Mouse (Mus musculus) spleen, postnatal 14 days (tissue): Measurements from ENCODE around the gene Dip2c.

Experiments
- DNase-seq, 2 experiments: peaks; one replicate each; pipeline ENCODE4 v3.0.0; 2021 to 2022; ENCODE audit warnings: low spot score in 2 of 2

Gene Dip2c

GRCm38 (mm10) chr13:9329307-9329915 is 53.1 kb downstream of the Dip2c start:
- no peak for DNase-seq

DNA sequence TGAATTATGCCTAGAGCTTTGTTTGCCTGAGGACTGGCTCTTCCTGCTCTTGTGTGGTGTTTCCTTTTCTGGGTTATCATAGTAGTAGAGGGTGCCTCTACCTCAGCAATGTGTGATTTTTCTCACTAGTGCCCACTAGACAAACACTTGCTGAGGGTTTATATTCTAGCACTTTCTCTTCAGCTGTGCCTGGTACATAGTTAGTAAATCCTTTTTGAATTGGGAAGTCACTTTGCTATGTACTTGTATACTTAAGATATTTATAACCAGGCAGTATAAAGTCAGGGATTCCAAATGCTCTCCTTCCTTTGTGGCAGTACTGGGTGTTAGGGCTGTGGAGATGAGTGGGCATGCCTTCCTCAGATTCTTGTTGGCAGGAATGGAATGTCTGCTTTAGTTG is 56.9 kb downstream of the Dip2c start:
- no peak for DNase-seq

DNA sequence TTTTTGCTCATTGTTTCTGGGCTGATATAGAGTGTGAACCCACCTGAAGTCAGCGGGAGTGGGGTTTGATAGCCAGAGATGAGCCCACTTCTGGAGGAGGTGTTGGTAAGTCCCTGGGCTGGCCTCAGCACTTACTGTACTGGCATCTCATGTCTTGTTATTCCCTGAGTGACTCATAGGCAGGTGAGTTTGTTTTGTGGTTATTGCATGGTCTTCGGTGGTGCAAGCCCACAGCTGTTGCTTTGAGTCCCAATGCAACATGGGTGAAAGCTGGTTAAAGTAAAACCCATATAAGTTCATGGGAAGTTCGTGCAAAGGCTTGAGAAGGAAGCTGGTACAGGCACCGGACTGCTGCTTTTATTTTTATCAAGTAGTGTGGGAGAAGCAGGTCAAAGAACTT is 64.0 kb downstream of the Dip2c start:
- no peak for DNase-seq

GRCm38 (mm10) chr13:9342696-9343095 is 66.4 kb downstream of the Dip2c start:
- DNase-seq: no peak

- no peak for DNase-seq
These were observed 71.1 kb downstream of the Dip2c start for GRCm38 (mm10) chr13:9347448-9347847.

GRCm38 (mm10) chr13:9350670-9351069 is 74.3 kb downstream of the Dip2c start:
- no peak for DNase-seq

DNA sequence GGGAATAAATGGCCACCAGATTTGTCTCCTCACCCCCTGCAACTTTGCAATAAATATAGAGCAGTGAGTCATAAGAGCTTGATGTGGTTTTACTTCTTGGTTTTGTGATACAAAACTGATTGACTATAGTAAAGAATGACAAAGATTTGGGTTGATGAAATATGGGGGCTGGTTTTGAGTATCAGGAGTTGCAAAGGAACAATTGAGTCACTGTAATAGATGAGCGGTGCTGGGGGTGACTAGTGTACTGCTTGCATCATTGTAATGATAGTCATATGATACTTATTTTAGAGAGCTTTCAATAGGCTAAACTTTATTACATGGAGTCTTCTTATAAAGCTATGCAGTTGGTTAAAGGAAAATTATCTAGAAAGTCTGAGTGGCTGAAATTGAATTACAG is 77.6 kb downstream of the Dip2c start:
- DNase-seq: no peak

- no peak for DNase-seq
These were observed 79.0 kb downstream of the Dip2c start for GRCm38 (mm10) chr13:9355331-9355730.

- DNase-seq: no peak
These were observed 85.1 kb downstream of the Dip2c start for GRCm38 (mm10) chr13:9361457-9361856.

- no peak for DNase-seq
These were observed 95.1 kb downstream of the Dip2c start for GRCm38 (mm10) chr13:9371387-9371786.

DNA sequence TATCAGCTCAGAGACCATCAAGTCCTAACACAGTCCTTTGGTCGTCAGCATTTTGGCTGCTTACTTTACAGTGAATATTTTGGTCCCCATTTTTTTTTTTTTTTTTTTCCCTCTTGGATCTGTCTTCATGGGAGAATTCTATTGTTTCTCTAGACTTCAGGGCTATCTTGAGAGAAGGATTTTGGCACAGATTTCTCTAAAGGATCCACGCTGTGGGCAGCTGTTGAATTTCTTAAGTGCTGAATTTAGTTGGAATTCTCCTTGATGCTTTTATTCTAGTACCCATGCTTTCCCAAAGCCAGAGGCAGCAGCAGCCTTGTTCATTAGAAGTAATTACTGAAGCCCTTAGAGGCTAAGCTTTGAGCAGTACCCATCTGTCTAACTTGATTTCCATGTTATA is 100.8 kb downstream of the Dip2c start:
- no peak for DNase-seq

DNA sequence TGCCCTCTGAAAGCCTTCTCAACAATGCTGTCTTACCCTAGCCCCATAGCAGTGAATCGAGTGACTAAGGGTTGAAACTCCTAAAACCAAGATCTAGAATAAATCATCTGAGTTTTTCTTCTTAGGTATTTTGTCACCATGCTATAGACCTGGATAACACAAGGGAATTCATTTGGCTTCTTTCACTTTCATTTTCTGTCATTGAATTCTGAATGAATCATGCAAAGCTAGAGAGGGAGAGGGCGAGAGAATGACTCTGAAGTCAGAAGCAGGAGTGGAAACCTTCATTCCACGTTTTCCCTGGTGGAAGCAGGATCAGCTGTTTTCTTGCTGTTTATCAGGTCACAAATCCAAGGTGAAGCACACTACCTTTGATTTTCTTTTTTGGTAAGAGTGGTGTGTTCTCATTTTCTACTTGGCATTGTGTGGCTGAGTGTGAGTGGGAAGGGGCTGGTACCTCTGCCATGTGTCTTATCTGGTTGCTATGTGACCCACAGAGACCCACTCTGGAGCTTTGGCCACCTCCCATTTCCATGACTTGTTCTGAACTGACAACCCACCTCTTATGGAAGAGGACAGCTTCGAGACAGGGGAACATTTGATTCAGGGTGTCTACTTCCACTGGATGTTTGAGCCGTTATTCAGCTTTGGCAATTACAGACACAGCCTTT is 104.5 kb downstream of the Dip2c start:
- no peak for DNase-seq

- no peak for DNase-seq
These were observed 111.7 kb downstream of the Dip2c start for GRCm38 (mm10) chr13:9388017-9388416.

DNA sequence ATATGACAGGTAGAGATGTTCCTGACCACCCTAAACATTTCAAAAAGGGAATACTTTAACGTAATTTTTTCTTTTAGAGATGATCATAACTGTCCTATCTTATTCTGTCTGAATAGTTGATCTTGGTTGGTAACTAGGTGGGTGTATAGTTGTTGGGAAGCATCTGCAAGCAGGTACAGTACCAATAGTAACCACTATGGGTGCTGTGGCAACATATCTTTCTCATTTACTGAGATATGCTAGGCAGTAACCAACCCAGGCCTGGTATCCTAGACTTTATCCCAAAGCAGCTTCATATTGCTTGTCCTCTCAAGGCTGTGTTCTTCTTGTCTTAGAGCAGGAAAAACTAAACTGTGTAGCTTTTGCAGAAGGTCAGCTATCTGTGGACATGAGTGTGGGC is 113.0 kb downstream of the Dip2c start:
- DNase-seq: no peak

DNA sequence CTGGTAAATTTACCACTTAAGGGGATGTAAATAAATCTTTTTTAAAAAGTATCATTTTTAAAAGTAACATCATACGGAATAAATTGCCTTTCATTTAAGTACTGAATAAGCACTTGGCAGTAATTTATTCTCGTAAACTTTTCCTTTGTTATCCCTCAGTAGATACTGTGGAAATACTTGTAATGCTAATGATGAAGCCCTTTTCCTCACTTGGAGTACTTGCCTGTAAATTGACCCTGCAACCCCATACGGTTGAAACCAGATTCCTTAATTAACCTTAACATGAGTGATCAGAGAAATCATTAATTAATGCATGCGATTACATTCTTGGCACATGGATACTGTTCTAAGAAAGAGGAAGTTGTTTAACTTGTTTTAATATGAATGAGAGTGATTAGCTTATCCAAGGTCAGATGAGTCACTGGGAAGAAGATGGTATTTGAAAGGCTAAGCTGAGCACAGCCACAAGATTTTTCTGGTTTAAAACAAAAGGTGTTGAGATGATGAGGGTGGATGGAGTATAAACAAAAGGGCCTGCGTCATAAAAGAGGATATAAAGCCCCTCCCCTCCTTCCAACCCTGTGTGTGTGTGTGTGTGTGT is 114.0 kb downstream of the Dip2c start:
- DNase-seq: no peak

DNA sequence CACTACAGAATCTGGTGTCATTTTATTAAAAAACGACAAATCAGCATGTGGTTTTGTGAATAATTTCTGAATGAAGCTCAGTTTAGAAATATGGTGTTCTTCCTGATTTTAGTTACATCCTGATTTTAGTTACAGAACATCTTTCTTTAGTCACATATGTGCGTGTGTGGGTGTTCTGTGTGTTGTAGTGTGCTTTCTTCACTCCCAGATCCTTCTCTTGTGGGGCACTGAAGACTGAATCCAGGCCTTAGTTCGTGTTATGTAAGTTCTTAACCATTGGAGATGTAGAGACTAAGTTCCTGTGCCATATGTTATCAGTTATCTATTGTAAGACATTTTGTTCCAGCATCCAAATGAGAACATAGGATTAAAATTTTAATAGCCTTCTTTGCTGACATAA is 117.1 kb downstream of the Dip2c start:
- DNase-seq: no peak

- no peak for DNase-seq
These were observed 119.0 kb downstream of the Dip2c start for GRCm38 (mm10) chr13:9395286-9395685.

- no peak for DNase-seq
These were observed 122.5 kb downstream of the Dip2c start for GRCm38 (mm10) chr13:9398846-9399245.

- DNase-seq: no peak
These were observed 129.1 kb downstream of the Dip2c start for GRCm38 (mm10) chr13:9405399-9405798.

DNA sequence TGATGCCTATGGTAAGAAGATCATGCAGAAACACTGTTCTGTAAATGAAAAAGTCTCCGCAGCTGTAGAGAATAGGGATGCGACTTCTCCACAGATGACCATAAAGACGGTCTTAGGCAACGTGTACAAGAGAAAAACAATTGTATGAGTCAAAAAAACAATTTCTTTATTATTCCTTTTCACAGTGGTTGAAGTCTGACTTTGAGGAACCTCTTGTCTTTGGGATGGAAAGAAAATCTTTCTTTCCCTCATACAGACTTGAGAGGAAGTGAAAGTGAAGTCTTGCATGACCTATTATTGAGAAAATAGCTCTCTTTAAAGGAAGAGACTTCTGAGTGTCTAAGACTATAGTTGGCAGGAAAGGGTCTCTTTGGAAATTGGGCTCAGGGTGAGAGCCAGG is 132.7 kb downstream of the Dip2c start:
- no peak for DNase-seq

GRCm38 (mm10) chr13:9418441-9418840 is 142.1 kb downstream of the Dip2c start:
- no peak for DNase-seq

DNA sequence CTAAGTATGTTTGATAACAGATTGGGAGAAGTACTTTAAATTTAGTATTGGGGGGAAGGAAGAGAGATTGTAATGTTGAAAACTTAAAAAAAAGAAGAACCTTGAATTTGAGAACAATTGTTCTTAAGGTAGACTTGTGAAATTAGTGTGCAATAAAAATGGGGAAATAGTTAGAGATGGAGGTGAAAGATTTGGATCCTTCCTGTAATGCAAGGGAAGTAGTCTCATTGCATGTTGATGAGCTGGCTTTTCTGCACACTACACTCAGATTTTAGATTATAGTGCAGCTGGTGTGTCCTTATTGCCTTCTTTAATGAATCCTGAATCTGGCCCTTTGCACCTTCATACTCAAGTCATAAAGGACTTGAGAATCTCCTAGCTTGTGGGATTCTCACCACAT is 142.9 kb downstream of the Dip2c start:
- no peak for DNase-seq

DNA sequence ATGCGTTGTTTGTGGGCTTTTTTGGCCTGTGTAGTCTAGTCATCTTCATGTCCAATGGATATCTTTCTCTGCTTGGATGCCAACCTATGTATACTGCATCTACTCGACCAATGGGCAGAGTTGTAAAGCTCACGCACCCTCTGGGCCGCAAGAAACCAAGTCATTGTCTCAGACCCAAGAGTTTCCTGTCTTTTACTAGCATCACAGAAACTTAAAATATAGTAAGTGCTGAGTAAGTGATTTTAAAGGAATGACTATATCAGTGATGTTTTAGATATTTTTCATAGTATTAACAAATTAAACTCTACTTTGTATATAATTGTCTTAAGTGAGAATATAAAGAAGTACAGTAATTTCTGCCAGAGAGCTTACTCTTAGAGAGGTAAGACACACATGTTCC is 145.6 kb downstream of the Dip2c start:
- no peak for DNase-seq
